Mouse (Mus musculus): ENCODE measurements at regions not wholly inside any gene's neighbourhood (a gene's known extent, or its start where the extent isn't known, plus 50 kb on each side); places are given as distances from the start of the nearest gene placed in this dataset.

DNA sequence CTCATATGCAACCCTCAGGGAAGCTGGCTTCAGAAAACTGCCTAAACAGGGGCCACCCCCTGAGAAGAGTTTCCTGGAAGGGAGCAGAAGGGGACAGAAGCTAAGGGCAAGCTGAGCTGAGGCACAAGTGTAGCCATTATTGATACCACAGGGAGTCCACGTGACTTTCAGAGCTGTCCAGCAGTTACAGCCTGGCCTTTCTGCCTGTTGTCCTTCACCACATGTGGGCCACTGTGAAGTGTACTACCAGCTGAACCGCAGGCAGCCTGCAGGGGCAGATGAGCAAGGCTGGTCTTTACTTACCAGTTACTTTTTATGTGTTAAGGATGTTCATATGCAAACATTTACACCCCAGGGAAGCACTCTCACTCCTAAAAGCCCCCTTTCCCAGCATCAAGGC lies 85.2 kb upstream of the Ube2e1 start:
- H3K4me2 ChIP-seq (ENCODE audit: low read length) = no peak overlapping the region
- H3K9ac ChIP-seq (ENCODE audit: low read depth, low read length) = no peak overlapping the region
- H3K27me3 ChIP-seq (ENCODE audit: control insufficient read depth, insufficient read depth, low read depth, low read length) = no peaks in the 10 kb centered on the region
- WGBS = 12% methylated on average over 2 of the region's 2 CpGs
- ATAC-seq = peak; percentile 56; the same call in 1 of the 2 replicates
- no peak overlapping the region for H3K27ac ChIP-seq (ENCODE audit: low read length)
- H3K4me3 ChIP-seq (ENCODE audit: low read depth, low read length) = no peak overlapping the region
- no peaks in the 10 kb centered on the region for H3K9me3 ChIP-seq (replicated peaks; ENCODE audit: control insufficient read depth, low read length, poor library complexity, severe bottlenecking)
- no peaks in the 10 kb centered on the region for H3K4me1 ChIP-seq (ENCODE audit: control insufficient read depth, insufficient read depth, low read length)
- no peaks in the 10 kb centered on the region for H3K36me3 ChIP-seq (ENCODE audit: control insufficient read depth, insufficient read depth, low read length)

DNA sequence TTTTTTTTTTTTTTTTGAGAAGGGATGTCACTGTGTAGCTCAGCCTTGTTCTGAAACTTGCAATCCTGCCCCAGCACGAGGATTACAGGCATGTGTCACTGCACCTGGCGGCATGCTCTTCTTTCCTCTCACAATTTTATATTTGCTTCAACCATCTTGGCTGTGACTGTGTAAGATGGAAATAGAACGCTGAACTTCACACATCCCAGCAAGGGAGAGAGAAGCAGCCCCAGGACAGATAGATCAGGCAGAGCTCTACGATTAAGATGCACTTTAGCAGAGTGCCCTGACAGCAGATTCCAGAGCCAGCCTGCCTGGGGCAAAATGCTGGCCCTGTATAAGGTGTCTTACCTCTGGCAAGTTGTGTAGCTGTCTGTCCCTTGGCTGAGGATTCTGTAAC lies 84.7 kb upstream of the Ube2e1 start:
- ATAC-seq = peak; percentile 70; the same call in 1 of the 2 replicates

GRCm38 (mm10) chr14:18398953-18399352 lies 67.3 kb upstream of the Ube2e1 start:
- no peaks in the 10 kb centered on the region for H3K27me3 ChIP-seq (ENCODE audit: control insufficient read depth, insufficient read depth, low read depth, low read length)
- H3K4me2 ChIP-seq (ENCODE audit: low read length) = no peak overlapping the region
- no peaks in the 10 kb centered on the region for H3K36me3 ChIP-seq (ENCODE audit: control insufficient read depth, insufficient read depth, low read length)
- H3K4me1 ChIP-seq (ENCODE audit: control insufficient read depth, insufficient read depth, low read length) = no peaks in the 10 kb centered on the region
- H3K27ac ChIP-seq (ENCODE audit: low read length) = no peak overlapping the region
- no peak overlapping the region for H3K4me3 ChIP-seq (ENCODE audit: low read depth, low read length)
- 96% methylated on average over 4 of the region's 4 CpGs for WGBS
- ATAC-seq = no peak
- H3K9me3 ChIP-seq (replicated peaks; ENCODE audit: control insufficient read depth, low read length, poor library complexity, severe bottlenecking) = no peaks in the 10 kb centered on the region
- no peak overlapping the region for H3K9ac ChIP-seq (ENCODE audit: low read depth, low read length)

More for the DNA sequence above, 84.7 kb upstream of the Ube2e1 start:
- Histone ChIP-seq H3K36me3 (ENCODE audit: control insufficient read depth, insufficient read depth, low read length) (no peaks in the 10 kb centered on the region), H3K9ac (ENCODE audit: low read depth, low read length) (no peak overlapping the region), H3K27me3 (ENCODE audit: control insufficient read depth, insufficient read depth, low read depth, low read length) (no peaks in the 10 kb centered on the region), H3K9me3 (replicated peaks; ENCODE audit: control insufficient read depth, low read length, poor library complexity, severe bottlenecking) (no peaks in the 10 kb centered on the region), H3K4me1 (ENCODE audit: control insufficient read depth, insufficient read depth, low read length) (no peaks in the 10 kb centered on the region), H3K4me3 (ENCODE audit: low read depth, low read length) (no peak overlapping the region), H3K27ac (ENCODE audit: low read length) (no peak overlapping the region), H3K4me2 (ENCODE audit: low read length) (no peak overlapping the region)
- 69% methylated on average over 4 of the region's 4 CpGs for WGBS

DNA sequence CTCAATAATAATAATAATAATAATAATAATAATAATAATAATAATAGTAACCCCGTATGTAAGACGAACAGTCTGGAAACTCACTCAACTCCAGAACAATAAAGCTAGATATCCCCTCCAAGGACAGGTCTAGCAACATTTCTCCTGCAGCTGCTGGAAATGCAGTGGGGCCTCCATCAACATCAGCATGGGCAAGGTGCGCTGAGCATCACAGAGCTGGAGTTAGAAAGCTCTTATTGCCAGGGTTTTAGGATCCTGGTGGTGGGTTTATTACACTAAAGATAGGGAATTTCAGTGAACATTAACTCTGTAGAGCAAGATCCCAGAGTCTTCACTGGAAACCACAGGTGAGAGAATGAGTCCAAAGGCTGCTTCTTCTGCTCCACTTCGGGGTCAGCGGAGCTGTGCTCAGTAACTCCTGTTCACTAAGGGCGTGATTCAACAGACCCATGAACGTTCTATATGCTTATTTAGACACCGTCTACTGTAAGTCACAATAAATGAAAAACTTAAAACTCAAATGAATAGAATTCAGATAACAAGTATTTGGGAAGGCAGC lies 64.6 kb upstream of the Ube2e1 start:
- Histone ChIP-seq H3K9ac (ENCODE audit: low read depth, low read length) (no peak overlapping the region), H3K9me3 (replicated peaks; ENCODE audit: control insufficient read depth, low read length, poor library complexity, severe bottlenecking) (no peaks in the 10 kb centered on the region), H3K4me3 (ENCODE audit: low read depth, low read length) (no peak overlapping the region), H3K4me2 (ENCODE audit: low read length) (no peak overlapping the region), H3K27ac (ENCODE audit: low read length) (no peak overlapping the region), H3K4me1 (ENCODE audit: control insufficient read depth, insufficient read depth, low read length) (no peaks in the 10 kb centered on the region), H3K36me3 (ENCODE audit: control insufficient read depth, insufficient read depth, low read length) (no peaks in the 10 kb centered on the region), H3K27me3 (ENCODE audit: control insufficient read depth, insufficient read depth, low read depth, low read length) (no peaks in the 10 kb centered on the region)
- no peak for ATAC-seq
- 96% methylated on average over 8 of the region's 8 CpGs for WGBS

- H3K27me3 ChIP-seq (ENCODE audit: control insufficient read depth, insufficient read depth, low read depth, low read length) = no peaks in the 10 kb centered on the region
- ATAC-seq = no peak
- no peaks in the 10 kb centered on the region for H3K4me1 ChIP-seq (ENCODE audit: control insufficient read depth, insufficient read depth, low read length)
- no peak overlapping the region for H3K4me2 ChIP-seq (ENCODE audit: low read length)
- no peak overlapping the region for H3K9ac ChIP-seq (ENCODE audit: low read depth, low read length)
- no peaks in the 10 kb centered on the region for H3K9me3 ChIP-seq (replicated peaks; ENCODE audit: control insufficient read depth, low read length, poor library complexity, severe bottlenecking)
- no peaks in the 10 kb centered on the region for H3K36me3 ChIP-seq (ENCODE audit: control insufficient read depth, insufficient read depth, low read length)
- H3K4me3 ChIP-seq (ENCODE audit: low read depth, low read length) = no peak overlapping the region
- WGBS = 89% methylated on average over 3 of the region's 3 CpGs
- no peak overlapping the region for H3K27ac ChIP-seq (ENCODE audit: low read length)
Measured at GRCm38 (mm10) chr14:18394071-18394745, 62.5 kb upstream of the Ube2e1 start.

DNA sequence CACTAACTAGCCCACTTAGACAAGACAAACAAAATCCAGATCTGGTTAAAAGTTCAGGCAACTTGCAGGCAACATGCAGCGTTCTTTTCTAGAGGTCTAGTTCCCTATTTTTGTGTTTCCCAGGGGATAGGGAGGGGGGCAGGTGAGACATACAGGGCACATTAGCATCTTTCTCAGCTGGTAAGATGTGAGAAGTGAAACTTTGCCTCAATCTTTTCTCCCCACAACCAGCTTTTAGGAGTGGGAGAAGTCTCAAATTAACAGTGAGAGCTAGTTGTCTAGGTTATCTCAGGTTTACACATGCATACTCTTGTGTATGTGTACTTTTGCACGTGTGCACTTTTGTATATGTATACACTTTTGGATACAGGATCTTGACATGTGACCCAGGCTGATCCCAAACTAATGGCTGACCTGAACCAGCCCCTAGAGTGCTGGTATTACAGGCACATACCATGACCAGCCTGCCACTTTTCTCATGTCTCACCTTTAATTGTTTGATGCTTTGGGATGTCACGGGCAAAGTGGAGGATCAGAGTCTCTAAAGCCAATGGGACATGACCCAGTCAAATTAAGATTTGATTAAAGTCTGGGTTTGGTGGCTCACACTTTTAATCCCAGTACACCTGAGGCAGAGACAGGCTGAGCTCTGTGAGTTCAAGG lies 60.3 kb upstream of the Ube2e1 start:
- Histone ChIP-seq H3K4me2 (ENCODE audit: low read length) (no peak overlapping the region), H3K4me3 (ENCODE audit: low read depth, low read length) (no peak overlapping the region), H3K9ac (ENCODE audit: low read depth, low read length) (no peak overlapping the region), H3K4me1 (ENCODE audit: control insufficient read depth, insufficient read depth, low read length) (no peaks in the 10 kb centered on the region), H3K27me3 (ENCODE audit: control insufficient read depth, insufficient read depth, low read depth, low read length) (no peaks in the 10 kb centered on the region), H3K27ac (ENCODE audit: low read length) (no peak overlapping the region), H3K9me3 (replicated peaks; ENCODE audit: control insufficient read depth, low read length, poor library complexity, severe bottlenecking) (no peaks in the 10 kb centered on the region), H3K36me3 (ENCODE audit: control insufficient read depth, insufficient read depth, low read length) (no peaks in the 10 kb centered on the region)
- whole genome bisulfite sequencing = 82% methylated on average over 3 of the region's 3 CpGs
- no peak for ATAC-seq

DNA sequence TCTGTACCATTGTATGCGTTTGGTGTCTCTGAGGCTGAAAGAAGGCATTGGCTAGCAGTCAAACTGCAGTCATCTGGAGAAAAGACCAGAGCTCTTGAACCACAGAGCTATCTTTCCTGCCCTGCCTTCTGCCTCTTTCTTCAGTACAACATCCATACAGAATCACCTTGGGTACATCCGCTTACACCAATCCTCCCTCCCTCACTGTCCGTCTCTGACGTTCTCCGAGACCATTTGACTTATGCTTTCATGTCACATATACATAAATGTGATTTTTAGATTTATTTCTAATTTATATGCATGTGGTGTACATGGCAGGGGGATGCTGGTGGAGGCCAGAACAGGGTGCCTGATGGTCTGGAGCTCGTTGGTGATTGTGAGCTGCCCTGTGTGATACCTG lies 57.7 kb upstream of the Ube2e1 start:
- H3K9me3 ChIP-seq (replicated peaks; ENCODE audit: control insufficient read depth, low read length, poor library complexity, severe bottlenecking) = no peaks in the 10 kb centered on the region
- no peak overlapping the region for H3K9ac ChIP-seq (ENCODE audit: low read depth, low read length)
- no peak for ATAC-seq
- H3K4me2 ChIP-seq (ENCODE audit: low read length) = no peak overlapping the region
- H3K36me3 ChIP-seq (ENCODE audit: control insufficient read depth, insufficient read depth, low read length) = no peaks in the 10 kb centered on the region
- H3K27me3 ChIP-seq (ENCODE audit: control insufficient read depth, insufficient read depth, low read depth, low read length) = no peaks in the 10 kb centered on the region
- 85% methylated on average over 6 of the region's 6 CpGs for WGBS
- no peak overlapping the region for H3K4me3 ChIP-seq (ENCODE audit: low read depth, low read length)
- no peaks in the 10 kb centered on the region for H3K4me1 ChIP-seq (ENCODE audit: control insufficient read depth, insufficient read depth, low read length)
- H3K27ac ChIP-seq (ENCODE audit: low read length) = no peak overlapping the region

DNA sequence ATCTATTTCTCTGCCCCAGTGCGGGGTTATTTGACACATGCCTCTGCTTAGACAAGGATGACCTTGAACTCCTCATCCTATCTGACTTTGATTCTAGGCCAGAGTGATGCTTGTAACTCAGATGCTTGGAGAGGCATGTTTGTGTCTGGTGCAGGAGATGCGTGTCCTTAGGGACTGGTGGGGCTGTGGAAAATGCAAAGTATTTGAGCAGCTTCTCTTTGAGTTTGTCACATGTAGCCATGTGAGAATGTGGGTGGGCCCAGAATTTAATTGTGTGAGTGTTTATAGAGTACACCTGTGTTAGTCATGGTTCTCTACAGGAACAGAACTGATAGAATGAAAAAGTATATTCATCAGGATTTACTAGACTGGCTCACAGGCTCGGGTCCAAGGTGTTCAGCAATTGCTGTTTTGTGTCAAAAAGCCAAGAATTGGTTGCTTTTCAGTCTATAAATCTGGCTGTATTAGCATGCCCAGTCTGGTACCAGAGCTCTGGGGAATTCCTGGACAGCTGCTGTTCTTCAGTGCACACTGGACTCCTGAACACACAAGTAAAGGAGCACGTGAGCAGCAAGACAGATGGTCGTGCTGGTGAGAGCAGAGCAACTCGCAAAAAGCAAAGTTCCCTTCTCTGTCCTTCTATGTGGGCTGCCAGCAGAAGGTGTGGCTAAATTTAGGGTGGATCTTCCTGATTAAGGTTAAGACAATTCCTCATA lies 54.5 kb upstream of the Ube2e1 start:
- WGBS = 76% methylated on average over 6 of the region's 6 CpGs
- H3K27me3 ChIP-seq (ENCODE audit: control insufficient read depth, insufficient read depth, low read depth, low read length) = no peaks in the 10 kb centered on the region
- no peak overlapping the region for H3K27ac ChIP-seq (ENCODE audit: low read length)
- no peak overlapping the region for H3K9ac ChIP-seq (ENCODE audit: low read depth, low read length)
- no peak overlapping the region for H3K4me3 ChIP-seq (ENCODE audit: low read depth, low read length)
- peak; percentile 79 for ATAC-seq
- no peaks in the 10 kb centered on the region for H3K36me3 ChIP-seq (ENCODE audit: control insufficient read depth, insufficient read depth, low read length)
- no peaks in the 10 kb centered on the region for H3K4me1 ChIP-seq (ENCODE audit: control insufficient read depth, insufficient read depth, low read length)
- H3K4me2 ChIP-seq (ENCODE audit: low read length) = no peak overlapping the region
- H3K9me3 ChIP-seq (replicated peaks; ENCODE audit: control insufficient read depth, low read length, poor library complexity, severe bottlenecking) = no peaks in the 10 kb centered on the region

All from midbrain, embryonic 16.5 days (tissue).